Mouse (Mus musculus): Measurements from ENCODE around the gene Nptx2. TPM values are rescaled to one million over a fixed set of nuclear protein-coding genes. Genes with fewer than 3 reads are reported as not detected.
A peak's percentile ranks its signal among the peaks of the same experiment; 100 is the strongest.

Nptx2 gene
- total RNA-seq (2021) = 10 to 100 TPM; 11.8 to 15.9 TPM

GRCm38 (mm10) chr5:144545653-144546422, at the start of gene Nptx2:
TSS of gene Nptx2 (plus strand) at chr5:144545902.
- intact Hi-C loops (cut with DNase I) = loop anchor here (10.0 kb wide), 1 partner anchor 179 kb away; no protein-coding TSS in a partner anchor
- DNase-seq = peak; percentile 92

GRCm38 (mm10) chr5:144496481-144496880, 49.2 kb upstream of the Nptx2 start:
- no peak for DNase-seq
- intact Hi-C loops (cut with DNase I) = no loop called here

GRCm38 (mm10) chr5:144504239-144504638, 41.5 kb upstream of the Nptx2 start:
- no peak for DNase-seq

GRCm38 (mm10) chr5:144505731-144506130, 40.0 kb upstream of the Nptx2 start:
- intact Hi-C loops (cut with DNase I) = no loop called here
- DNase-seq = no peak

More at GRCm38 (mm10) chr5:144504239-144504638, 41.5 kb upstream of the Nptx2 start:
- intact Hi-C loops (cut with DNase I) = no loop called here

- DNase-seq = no peak
- intact Hi-C loops (cut with DNase I) = no loop called here
These were observed 39.5 kb upstream of the Nptx2 start for GRCm38 (mm10) chr5:144506156-144506555.

- DNase-seq = no peak
- intact Hi-C loops (cut with DNase I) = no loop called here
These were observed 38.8 kb upstream of the Nptx2 start for GRCm38 (mm10) chr5:144506689-144507552.

GRCm38 (mm10) chr5:144509431-144509830, 36.3 kb upstream of the Nptx2 start:
- no peak for DNase-seq
- intact Hi-C loops (cut with DNase I) = no loop called here

GRCm38 (mm10) chr5:144514738-144515137, 31.0 kb upstream of the Nptx2 start:
- DNase-seq = peak; percentile 31
- intact Hi-C loops (cut with DNase I) = no loop called here

- DNase-seq = no peak
These were observed 30.5 kb upstream of the Nptx2 start for GRCm38 (mm10) chr5:144515241-144515640.

GRCm38 (mm10) chr5:144520096-144520495, 25.6 kb upstream of the Nptx2 start:
- DNase-seq = no peak
- intact Hi-C loops (cut with DNase I) = no loop called here

More at GRCm38 (mm10) chr5:144515241-144515640, 30.5 kb upstream of the Nptx2 start:
- intact Hi-C loops (cut with DNase I) = no loop called here

GRCm38 (mm10) chr5:144524774-144525173, 20.9 kb upstream of the Nptx2 start:
- no peak for DNase-seq
- intact Hi-C loops (cut with DNase I) = no loop called here

- intact Hi-C loops (cut with DNase I) = no loop called here
- no peak for DNase-seq
These were observed 16.6 kb upstream of the Nptx2 start for GRCm38 (mm10) chr5:144529123-144529522.

- intact Hi-C loops (cut with DNase I) = loop anchor here (10.0 kb wide), 1 partner anchor 182 kb away; no protein-coding TSS in a partner anchor
- DNase-seq = no peak
These were observed 2.9 kb upstream of the Nptx2 start for GRCm38 (mm10) chr5:144542711-144543308.

GRCm38 (mm10) chr5:144546423-144546995, 807 bp downstream of the Nptx2 start:
- intact Hi-C loops (cut with DNase I) = loop anchor here (10.0 kb wide), 1 partner anchor 178 kb away; no protein-coding TSS in a partner anchor
- DNase-seq = no peak

GRCm38 (mm10) chr5:144547333-144547878, 1.7 kb downstream of the Nptx2 start:
- intact Hi-C loops (cut with DNase I) = loop anchor here (10.0 kb wide), 1 partner anchor 177 kb away; no protein-coding TSS in a partner anchor
- no peak for DNase-seq

- no peak for DNase-seq
- intact Hi-C loops (cut with DNase I) = loop anchor here (10.0 kb wide), 1 partner anchor 177 kb away; no protein-coding TSS in a partner anchor
These were observed 2.5 kb downstream of the Nptx2 start for GRCm38 (mm10) chr5:144548079-144548631.

GRCm38 (mm10) chr5:144550003-144550402, 4.3 kb downstream of the Nptx2 start:
- DNase-seq = no peak
- intact Hi-C loops (cut with DNase I) = no loop called here

- intact Hi-C loops (cut with DNase I) = no loop called here
These were observed 5.0 kb downstream of the Nptx2 start for GRCm38 (mm10) chr5:144550622-144551137.

GRCm38 (mm10) chr5:144556710-144557109, 11.0 kb downstream of the Nptx2 start:
- DNase-seq = no peak
- intact Hi-C loops (cut with DNase I) = no loop called here

More at GRCm38 (mm10) chr5:144550622-144551137, 5.0 kb downstream of the Nptx2 start:
- no peak for DNase-seq

GRCm38 (mm10) chr5:144557363-144557762, 11.7 kb downstream of the Nptx2 start:
- intact Hi-C loops (cut with DNase I) = no loop called here
- DNase-seq = no peak

Data from left cerebral cortex, postnatal 4 days (tissue).